Mouse (Mus musculus) left cerebral cortex, postnatal 14 days (tissue): ENCODE measurements around the gene Sulf2. TPM values are rescaled to one million over a fixed set of nuclear protein-coding genes. Genes with fewer than 3 reads are reported as not detected.
A peak's percentile ranks its signal among the peaks of the same experiment; 100 is the strongest.

Experiments
- DNase-seq, 2 experiments: peaks; one replicate each; pipeline ENCODE4 v3.0.0; 2021 to 2022; ENCODE audit warnings: low spot score in 2 of 2, mixed read lengths in 1 of 2
- intact Hi-C: fragments of 180-260 bp; cut with DNase I; formaldehyde crosslinking; loops from one replicate; pipeline ENCODE4 v1.15.1; 2025
- total RNA-seq, 2 experiments: library from RNA; stranded (reverse); gene quantifications; 2 replicates each; pipeline ENCODE4 v1.2.3; 2021

Gene Sulf2
- total RNA-seq, 2 experiments from 2014 or later: 143 to 153 TPM

GRCm38 (mm10) chr2:166180136-166180649 is 24.7 kb upstream of the Sulf2 start:
- intact Hi-C loops: no loop called here
- DNase-seq: no peak

DNA sequence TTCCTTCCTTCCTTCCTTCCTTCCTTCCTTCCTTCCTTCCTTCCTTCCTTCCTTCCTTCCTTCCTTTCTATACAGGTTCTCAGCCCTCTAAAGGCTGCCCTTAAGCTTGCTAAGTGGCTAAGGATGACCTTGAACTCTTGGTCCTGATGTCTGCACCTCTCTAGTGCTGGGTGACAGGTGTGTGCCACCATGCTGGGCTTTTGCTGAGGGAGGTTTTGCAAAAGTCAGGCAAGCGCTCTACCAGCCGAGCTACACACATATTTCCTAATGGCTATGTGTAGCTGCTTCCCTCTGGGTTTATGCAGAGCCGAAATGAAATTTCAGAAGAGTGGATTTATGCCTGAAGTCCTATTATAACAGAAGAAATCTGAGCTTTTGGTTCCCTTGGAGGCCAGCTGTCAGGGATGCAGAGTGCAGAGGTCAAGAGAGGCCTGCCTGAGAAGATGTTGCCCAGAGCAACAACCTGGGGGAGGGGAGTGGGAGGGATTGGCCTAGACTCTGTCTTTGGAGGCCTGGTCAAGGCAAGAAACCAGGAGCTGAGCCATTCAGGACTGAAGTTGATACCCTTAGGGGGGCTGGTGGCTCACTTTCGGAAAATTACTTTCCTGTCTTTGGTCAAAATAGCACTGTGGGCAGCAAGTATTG is 24.1 kb upstream of the Sulf2 start:
- intact Hi-C loops: no loop called here
- no peak for DNase-seq

GRCm38 (mm10) chr2:166175552-166176136 is 20.2 kb upstream of the Sulf2 start:
- DNase-seq: no peak
- intact Hi-C loops: no loop called here

DNA sequence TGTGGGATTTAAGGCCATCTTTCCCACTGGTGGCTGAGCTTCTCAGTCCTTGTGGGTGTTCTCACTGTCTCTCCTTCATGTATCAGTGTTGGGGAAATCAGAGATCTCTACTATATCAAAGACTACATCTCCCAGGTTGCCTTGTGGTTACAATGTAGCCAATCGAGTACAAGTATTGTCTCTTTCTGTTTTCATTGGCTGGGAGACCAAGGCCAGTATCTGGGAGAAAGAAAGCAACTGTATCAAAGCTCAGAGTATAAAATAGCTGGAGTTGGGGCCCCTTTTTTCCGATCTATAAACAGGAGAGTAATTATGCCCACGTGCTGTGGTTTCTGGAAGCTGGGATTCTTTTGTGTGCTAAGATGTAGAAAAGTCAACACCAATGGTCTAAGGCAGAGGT is 19.7 kb upstream of the Sulf2 start:
- intact Hi-C loops: no loop called here
- DNase-seq: peak in 1 of 2 experiments; percentile 64

DNA sequence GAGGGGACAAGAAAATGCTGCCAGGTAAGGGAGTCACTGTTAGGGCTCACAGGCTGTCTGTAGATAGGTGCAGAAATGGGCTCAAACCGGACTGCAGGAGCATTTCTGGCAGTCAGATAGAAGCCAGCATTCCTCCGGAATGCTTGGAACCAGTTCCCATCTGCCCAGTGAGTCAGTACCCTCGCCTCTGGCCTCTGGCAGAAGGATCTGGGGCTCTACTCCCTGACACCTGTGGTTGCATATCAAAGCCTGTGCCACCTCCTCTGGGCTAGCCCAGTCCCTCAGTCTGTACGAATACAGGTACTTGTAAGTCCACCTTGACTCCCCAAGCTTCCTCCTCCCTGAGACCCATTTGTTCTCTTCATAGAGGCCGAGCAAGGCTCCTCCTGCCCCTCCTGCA is 17.7 kb upstream of the Sulf2 start:
- intact Hi-C loops: no loop called here
- DNase-seq: no peak

GRCm38 (mm10) chr2:166170173-166170572 is 14.7 kb upstream of the Sulf2 start:
- intact Hi-C loops: no loop called here
- no peak for DNase-seq

DNA sequence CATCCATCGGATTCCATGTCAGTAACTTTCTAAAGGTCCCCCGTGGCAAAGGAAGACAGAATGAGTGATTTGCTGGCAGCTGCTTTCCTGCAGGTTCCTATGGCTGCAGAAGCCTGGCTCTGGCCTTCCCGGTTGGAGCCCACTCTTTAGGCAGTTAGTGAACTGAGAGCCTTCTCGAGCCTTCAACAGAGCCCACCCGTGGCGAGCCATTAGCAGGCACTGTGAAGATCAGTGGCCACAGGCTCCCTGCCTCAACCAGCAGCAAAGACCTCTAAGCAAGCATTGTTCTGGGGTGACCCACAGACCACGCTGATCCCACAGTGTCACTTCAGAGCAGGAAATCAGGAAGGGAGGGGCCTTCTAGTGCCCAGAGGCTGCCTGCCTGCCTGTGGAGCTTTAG is 13.4 kb upstream of the Sulf2 start:
- DNase-seq: no peak
- intact Hi-C loops: loop anchor here (5.0 kb wide), 2 partner anchors 103 to 183 kb away; no protein-coding TSS in a partner anchor

DNA sequence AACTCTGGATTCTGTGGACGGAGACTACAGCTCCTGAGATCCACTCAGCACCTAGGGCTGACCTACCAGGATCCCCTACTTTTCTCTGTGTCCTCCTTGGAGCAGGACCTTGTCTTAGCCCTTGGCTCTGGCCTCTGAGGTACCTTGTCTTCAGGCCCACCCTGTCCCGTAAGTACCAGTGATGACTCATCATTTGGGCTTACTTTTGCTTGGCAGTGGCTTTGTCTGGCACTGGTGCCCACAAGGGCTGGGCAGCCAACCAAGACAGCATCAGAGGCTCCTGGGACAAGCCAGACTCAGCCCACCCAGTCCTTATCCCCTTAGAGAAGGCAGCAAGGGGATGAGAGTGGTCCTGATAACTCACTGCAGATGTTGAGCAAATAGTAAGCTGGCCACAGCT is 11.9 kb upstream of the Sulf2 start:
- intact Hi-C loops: loop anchor here (5.0 kb wide), 2 partner anchors 105 to 185 kb away; no protein-coding TSS in a partner anchor
- no peak for DNase-seq

DNA sequence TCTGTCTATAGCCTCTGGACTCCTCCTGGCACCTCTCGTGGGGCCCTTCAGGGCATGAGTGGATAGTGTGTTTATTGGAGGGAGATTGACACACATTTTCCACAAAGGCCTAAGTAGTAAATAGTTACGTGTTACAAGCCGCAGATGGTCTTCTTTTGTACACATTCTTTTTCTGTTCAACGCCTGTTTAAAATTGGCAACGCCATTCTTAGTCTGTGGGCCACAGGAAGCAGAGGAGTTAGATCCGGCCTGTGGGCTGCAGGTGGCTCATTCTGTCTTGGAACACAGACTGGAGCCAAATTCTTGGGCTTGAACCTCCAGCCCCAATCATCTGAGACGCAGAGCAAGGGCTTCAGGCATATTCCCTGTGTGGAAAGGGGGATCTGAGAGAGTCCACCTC is 9.9 kb upstream of the Sulf2 start:
- DNase-seq: no peak
- intact Hi-C loops: loop anchor here (5.0 kb wide), 2 partner anchors 107 to 187 kb away; no protein-coding TSS in a partner anchor

DNA sequence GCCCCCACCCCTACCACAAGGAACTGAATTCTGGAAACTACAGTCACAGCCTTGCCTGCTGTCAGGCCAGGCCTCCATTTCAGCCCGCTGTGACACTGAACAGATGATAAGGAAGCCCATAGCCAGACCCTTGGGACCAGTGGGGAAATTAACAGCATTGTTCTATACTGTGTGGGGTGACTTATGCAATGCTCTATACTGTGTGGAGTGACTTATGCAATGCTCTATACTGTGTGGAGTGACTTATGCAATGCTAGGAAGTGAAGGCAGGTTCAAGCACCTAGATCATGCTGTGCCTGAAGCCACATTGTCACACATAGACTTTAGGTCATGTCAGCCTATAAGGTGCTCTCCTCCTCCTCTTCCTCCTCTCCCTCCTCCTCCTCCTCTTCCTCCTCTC is 9.1 kb upstream of the Sulf2 start:
- no peak for DNase-seq
- intact Hi-C loops: no loop called here

DNA sequence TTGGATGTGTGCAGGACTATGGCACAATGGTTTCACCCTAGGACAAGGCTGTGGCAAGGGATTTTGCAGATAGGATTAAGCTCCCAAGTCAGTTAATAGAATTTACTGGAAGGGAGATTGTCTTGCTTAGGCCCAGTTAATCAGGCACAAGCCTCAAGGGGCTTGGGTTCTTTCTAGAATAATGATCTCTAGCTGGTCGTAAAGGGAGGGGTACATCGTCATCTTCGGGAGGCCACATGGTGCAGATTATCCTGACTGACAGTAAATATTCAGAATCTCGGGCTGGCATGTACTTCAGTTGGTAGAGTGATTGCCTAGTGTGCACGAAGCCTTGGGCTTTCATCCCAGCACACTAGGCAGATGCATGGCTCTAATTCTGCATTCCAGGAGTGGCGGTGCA is 8.5 kb upstream of the Sulf2 start:
- no peak for DNase-seq
- intact Hi-C loops: no loop called here

DNA sequence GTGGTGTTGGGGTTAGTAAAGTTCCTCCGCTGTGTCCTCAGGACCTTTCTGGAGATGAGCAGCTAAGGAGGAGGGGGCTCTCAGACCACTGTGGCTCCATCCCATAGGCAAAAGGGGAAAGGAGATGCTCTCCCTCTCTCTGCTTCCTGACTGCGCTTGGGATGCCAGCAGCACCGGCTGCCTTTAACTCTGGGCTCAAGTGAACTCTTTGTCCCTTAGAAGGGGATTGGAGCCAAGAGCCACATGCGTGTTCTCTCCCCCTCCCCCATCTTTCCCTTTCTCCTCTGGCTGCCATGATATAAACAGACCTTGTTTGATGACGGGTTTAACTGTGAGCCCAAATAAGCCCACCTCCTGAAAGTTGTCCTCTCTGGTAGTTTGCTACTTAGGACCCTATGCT is 7.8 kb upstream of the Sulf2 start:
- intact Hi-C loops: no loop called here
- DNase-seq: no peak

- intact Hi-C loops: no loop called here
- DNase-seq: no peak
These were observed 6.7 kb upstream of the Sulf2 start for GRCm38 (mm10) chr2:166162160-166162559.

GRCm38 (mm10) chr2:166159276-166159675 is 3.8 kb upstream of the Sulf2 start:
- intact Hi-C loops: loop anchor here (5.0 to 10.0 kb wide), 2 partner anchors 103 to 276 kb away; no protein-coding TSS in a partner anchor
- DNase-seq: no peak

GRCm38 (mm10) chr2:166157767-166158561 is 2.5 kb upstream of the Sulf2 start:
- DNase-seq: no peak
- intact Hi-C loops: loop anchor here (5.0 to 10.0 kb wide), 2 partner anchors 104 to 277 kb away; no protein-coding TSS in a partner anchor

DNA sequence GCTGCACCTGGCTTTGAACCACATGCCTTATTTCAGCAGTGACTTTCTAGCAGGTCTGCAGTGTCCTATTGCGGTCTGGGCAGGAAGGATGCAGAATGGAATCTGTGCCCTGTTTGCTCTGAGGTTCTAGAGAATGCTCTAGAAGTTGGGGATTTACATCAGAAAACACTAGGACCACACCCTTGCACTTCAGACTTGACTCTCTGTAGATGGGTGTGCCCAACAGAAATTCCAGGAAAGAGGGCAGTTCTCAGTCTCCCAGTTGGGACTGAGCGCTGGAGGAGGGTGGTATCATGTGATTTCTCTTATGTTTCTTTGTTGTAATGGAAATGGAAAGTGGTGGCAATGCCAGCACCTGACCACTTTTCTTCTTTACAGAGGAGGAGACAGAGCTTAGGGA is 1.7 kb upstream of the Sulf2 start:
- intact Hi-C loops: loop anchor here (5.0 to 10.0 kb wide), 2 partner anchors 105 to 278 kb away; no protein-coding TSS in a partner anchor
- DNase-seq: no peak

DNA sequence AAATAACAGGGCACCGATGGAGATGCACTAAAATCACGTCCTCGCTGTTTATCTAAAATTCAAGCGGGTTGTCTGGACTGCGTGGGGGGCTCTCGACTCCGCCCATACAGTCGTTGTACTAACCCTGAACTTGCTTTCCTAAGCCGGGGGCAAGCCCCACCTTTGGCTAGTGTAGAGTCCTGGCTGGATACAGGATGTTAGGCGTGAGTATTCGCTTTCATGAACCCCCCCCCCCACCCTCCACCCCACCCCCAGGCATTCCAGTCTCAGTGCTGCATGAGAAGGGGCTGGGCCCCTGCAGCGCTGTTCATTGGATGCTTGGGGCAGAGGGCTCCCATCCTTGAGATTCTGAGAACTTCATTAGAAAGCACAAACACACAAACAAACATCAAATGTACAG is 659 bp upstream of the Sulf2 start:
- intact Hi-C loops: loop anchor here (5.0 to 10.0 kb wide), 2 partner anchors 106 to 279 kb away; no protein-coding TSS in a partner anchor

GRCm38 (mm10) chr2:166154749-166155453 is 562 bp downstream of the Sulf2 start:
- intact Hi-C loops: loop anchor here (2.0 to 10.0 kb wide), 4 partner anchors 48 to 410 kb away; no protein-coding TSS in a partner anchor
- peak in 1 of 2 experiments; percentile 49 for DNase-seq

More for the DNA sequence above, 659 bp upstream of the Sulf2 start:
- DNase-seq: no peak
